Comparison of ENCODE assay signal across 12 mouse cellular contexts in the genomic region with DNA sequence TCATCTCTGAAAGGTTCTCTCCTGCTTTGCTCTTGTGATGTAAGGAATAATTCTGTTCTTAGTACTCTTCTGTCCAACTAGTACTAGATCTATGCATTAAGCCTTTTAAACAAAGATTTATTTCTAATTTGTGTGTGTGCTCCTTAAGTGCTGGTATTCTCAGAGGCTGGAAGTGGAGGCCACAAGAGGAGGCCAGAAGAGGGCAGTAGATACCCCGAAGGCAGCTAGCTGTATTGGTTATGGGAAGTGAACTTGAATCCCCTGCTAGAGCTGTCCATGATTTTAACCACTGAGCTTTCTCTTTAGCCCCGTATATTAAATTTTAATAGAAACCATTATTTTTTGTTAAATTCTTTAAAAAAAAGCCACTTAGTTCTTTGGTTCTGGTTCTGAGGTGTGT. TPM values are rescaled to one million over a fixed set of nuclear protein-coding genes. Genes with fewer than 3 reads are reported as not detected.
DNase-seq lines count a peak whose midpoint lies in the region; TF ChIP-seq lines count a peak whose summit lies in the region.
"Had no signal": no experiment of that assay in that cellular context is flagged by ENCODE, and none has a peak within 500 bp of the region (broad histone marks: within the 10 kb centered on the region; RNA-seq: fewer than 3 reads in every experiment).

No protein-coding gene starts in this region.

- H3K9me3 ChIP-seq in ES-E14 (ENCODE audit: control insufficient read depth, insufficient read depth, low read depth, low read length), result no peaks in the 10 kb centered on the region
- H3K9me3 ChIP-seq: embryonic facial prominence, embryonic 15.5 days had no signal

- WGBS in kidney, adult 2 months, result 51% methylated on average over 2 of the region's 2 CpGs

- no peak overlapping the region for H3K4me3 ChIP-seq in kidney, adult 2 months (ENCODE audit: insufficient read depth, low read depth, low read length)
- no peak overlapping the region for H3K4me3 ChIP-seq in ES-E14 (ENCODE audit: insufficient read depth in 1 of 2, low read depth in 1 of 2, low read length in 2 of 2, poor library complexity in 1 of 2, severe bottlenecking in 1 of 2)
- H3K4me3 ChIP-seq: embryonic facial prominence, embryonic 15.5 days had no signal

- H3K27ac ChIP-seq in kidney, adult 2 months (ENCODE audit: insufficient read depth, low read depth, low read length), result 0 out of 2 replicates have a peak overlapping the region, but pooled peaks have one; percentile 3
- no peak overlapping the region for H3K27ac ChIP-seq in ES-E14 (ENCODE audit: insufficient read depth, low read depth, low read length, poor library complexity, severe bottlenecking)
- H3K27ac ChIP-seq: embryonic facial prominence, embryonic 15.5 days had no signal

- H3K4me1 ChIP-seq in kidney, adult 2 months (ENCODE audit: control insufficient read depth, insufficient read depth, low read length), result peaks cover 33% of the 10 kb centered on the region
- peaks cover 11 to 12% of the 10 kb centered on the region in 2 experiments; a peak in 3 of 4 replicates for H3K4me1 ChIP-seq in ES-E14 (ENCODE audit: control insufficient read depth in 2 of 2, insufficient read depth in 2 of 2, low read length in 2 of 2, poor library complexity in 1 of 2)

- in situ Hi-C loops in ES-E14 (cut with MboI; ENCODE audit: low sequenced_read_pairs in 2 of 2, unreplicated experiment in 2 of 2), result no loop called here

- DNase-seq in kidney, adult 2 months, result peak; percentile 56
- DNase-seq in kidney, postnatal 14 days, result no peak
- DNase-seq in A20 (ENCODE audit: low read depth, low spot score) (peak; percentile 54), ES-E14 (ENCODE audit: low read depth, low spot score) (no peak)
- DNase-seq in kidney, postnatal 36 days, result peak; percentile 61 to 62
- DNase-seq in frontal cortex, adult 2 months (ENCODE audit: extremely low spot score in 1 of 2, low spot score in 1 of 2), result no peak
- no peak for DNase-seq in testis, postnatal 14 days (ENCODE audit: low spot score)
- no peak for DNase-seq in left cerebral cortex, adult 11 months (ENCODE audit: low spot score)

- H3K9ac ChIP-seq in ES-E14 (ENCODE audit: insufficient read depth, low read depth, low read length, poor library complexity, severe bottlenecking), result no peak overlapping the region
- H3K9ac ChIP-seq: embryonic facial prominence, embryonic 15.5 days had no signal

- H3K36me3 ChIP-seq in kidney, adult 2 months (ENCODE audit: control insufficient read depth, insufficient read depth, low read length), result no peaks in the 10 kb centered on the region
- H3K36me3 ChIP-seq in ES-E14 (ENCODE audit: control insufficient read depth, insufficient read depth, low read length, poor library complexity, severe bottlenecking), result no peaks in the 10 kb centered on the region
- H3K36me3 ChIP-seq: embryonic facial prominence, embryonic 15.5 days had no signal

- TF ChIP-seq POLR2A in kidney, adult 2 months (IDR thresholded peaks at IDR 0.05; ENCODE audit: low read depth, low read length), result no peak

- H3K27me3 ChIP-seq in kidney, adult 2 months (replicated peaks; ENCODE audit: control insufficient read depth, insufficient read depth, low read length), result no peaks in the 10 kb centered on the region
- H3K27me3 ChIP-seq: embryonic facial prominence, embryonic 15.5 days had no signal

- TF ChIP-seq CTCF in kidney, adult 2 months (conservative IDR thresholded peaks at IDR 0.05; ENCODE audit: insufficient read depth, insufficient read length, low read depth, low read length), result peak; percentile 51

TF ChIP-seq in ES-E14, 5 proteins besides CTCF, POLR2A, EP300 and RAD21:
- TF ChIP-seq ZC3H11A (IDR thresholded peaks at IDR 0.05; ENCODE audit: borderline replicate concordance, low read depth, low read length), result 0 out of 2 replicates have a peak, but pooled peaks have one; percentile 10
- TF ChIP-seq CHD2 (IDR thresholded peaks at IDR 0.05; ENCODE audit: low read depth, low read length), result no peak

RNA-seq across cellular contexts. Expression of a gene that starts 5.8 kb away (rescaled TPM):
- 58.8 and 65.4 TPM in 2 replicates for polyA plus RNA-seq in kidney, adult 2 months (2012; rRNA removed)
- 34.4 and 38.4 TPM in 2 replicates for total RNA-seq in ES-E14 (2012; rRNA removed)
- 32.9 and 35.1 TPM in 2 replicates for polyA plus RNA-seq in frontal cortex, adult 2 months (2012; rRNA removed)

RNA-seq across cellular contexts. Expression of a gene that starts 34.3 kb away (rescaled TPM):
- 27.7 and 29.6 TPM in 2 replicates for polyA plus RNA-seq in kidney, adult 2 months (2012; rRNA removed)
- total RNA-seq in ES-E14 (2012; rRNA removed), result not detected in 2 replicates
- 0.11 and 0.12 TPM in 2 replicates for polyA plus RNA-seq in frontal cortex, adult 2 months (2012; rRNA removed)
- total RNA-seq: monocyte, adult 5-6 weeks had no signal
- polyA plus RNA-seq: embryonic facial prominence, embryonic 15.5 days; heart, embryonic 16.5 days; limb, embryonic 11.5 days had no signal

RNA-seq across cellular contexts. Expression of a gene that starts 41.2 kb away (rescaled TPM):
- 5.4 and 8.5 TPM in 2 replicates for polyA plus RNA-seq in kidney, adult 2 months (2012; rRNA removed)
- total RNA-seq in ES-E14 (2012; rRNA removed), result 6.9 and 9.1 TPM in 2 replicates
- 25.0 and 25.1 TPM in 2 replicates for polyA plus RNA-seq in frontal cortex, adult 2 months (2012; rRNA removed)

Comparison
In these comparisons a context has a peak if more than half of its experiments do, and no peak if none do; other contexts are left out.
1. DNase-seq: peak in kidney, adult 2 months (single experiment), A20 (single experiment) and kidney, postnatal 36 days (2 of 2); none in kidney, postnatal 14 days (single experiment), ES-E14 (single experiment), frontal cortex, adult 2 months (0 of 2), testis, postnatal 14 days (single experiment) and left cerebral cortex, adult 11 months (single experiment).
2. RNA of a gene that starts 34.3 kb away (polyA plus RNA-seq): 27.7 to 29.6 TPM in kidney, adult 2 months; 0.11 to 0.12 TPM in frontal cortex, adult 2 months; every median in the first group is over 10 times any median in the second.